Mouse (Mus musculus): Measurements from ENCODE around the gene Gpnmb. TPM values are rescaled to one million over a fixed set of nuclear protein-coding genes. Genes with fewer than 3 reads are reported as not detected.
A peak's percentile ranks its signal among the peaks of the same experiment; 100 is the strongest.

The Gpnmb gene
- total RNA-seq, 2 experiments from 2014 or later: 0.86 to 0.99 TPM

DNA sequence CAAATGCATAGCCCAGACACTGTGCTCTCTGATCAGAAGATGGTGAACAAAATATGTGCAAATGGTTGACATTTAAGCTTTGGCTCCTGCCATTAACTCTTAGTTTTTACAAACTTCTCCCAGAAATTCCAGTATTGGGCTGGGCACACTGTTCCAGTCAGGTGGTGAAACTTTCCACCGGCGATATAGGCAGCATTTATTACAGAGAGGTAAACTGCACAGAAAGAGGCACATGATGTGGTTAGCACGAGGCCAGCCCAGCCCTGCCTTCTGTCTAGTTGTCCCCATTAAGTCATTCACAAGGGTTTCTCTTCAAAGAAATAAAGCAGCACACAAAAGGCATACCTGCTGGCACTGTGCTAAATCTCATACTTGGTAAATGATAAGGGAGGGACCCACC, 7.6 kb upstream of the Gpnmb start:
- DNase-seq (ENCODE audit: low spot score in 2 of 2): no peak

DNA sequence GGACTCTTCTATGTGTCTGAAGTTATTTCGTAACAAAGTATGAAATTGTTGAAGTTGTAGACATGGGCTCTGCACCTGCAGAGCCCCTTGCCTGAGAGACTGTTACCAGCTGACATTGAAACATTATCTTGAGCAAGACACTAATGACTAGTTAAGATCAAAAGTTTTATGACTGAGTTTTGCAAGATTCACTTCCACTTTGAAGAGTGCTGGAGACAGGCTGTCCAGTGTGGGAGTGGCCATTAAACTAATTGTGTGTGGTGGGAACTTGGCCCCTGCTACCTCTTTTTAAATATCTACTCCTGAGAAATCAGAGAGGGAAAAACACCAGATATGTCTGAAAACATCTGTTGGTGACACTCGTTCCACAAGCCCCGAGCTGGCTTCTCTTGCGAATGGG, 5.1 kb upstream of the Gpnmb start:
- DNase-seq (ENCODE audit: low spot score in 2 of 2): no peak

DNA sequence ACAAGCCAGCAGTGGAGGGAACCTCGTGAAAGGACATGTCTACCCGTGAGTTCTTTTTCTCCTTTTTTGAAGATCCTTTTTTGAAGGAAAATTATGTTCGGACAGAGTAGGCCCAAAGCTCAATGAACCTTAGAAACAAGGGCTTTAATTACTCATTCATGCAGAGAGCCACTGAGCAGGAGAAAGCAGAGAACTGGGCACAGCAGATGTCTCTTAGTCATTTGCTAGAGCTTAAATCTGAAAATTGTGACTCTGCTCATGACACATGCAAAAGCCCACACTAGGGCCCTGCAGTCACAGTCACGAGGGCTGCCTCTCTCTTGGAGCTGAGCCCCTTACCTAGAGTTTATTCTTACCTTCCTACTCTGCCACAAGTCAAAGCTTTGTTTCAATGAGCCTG, 3.6 kb upstream of the Gpnmb start:
- DNase-seq (ENCODE audit: low spot score in 2 of 2): no peak

DNA sequence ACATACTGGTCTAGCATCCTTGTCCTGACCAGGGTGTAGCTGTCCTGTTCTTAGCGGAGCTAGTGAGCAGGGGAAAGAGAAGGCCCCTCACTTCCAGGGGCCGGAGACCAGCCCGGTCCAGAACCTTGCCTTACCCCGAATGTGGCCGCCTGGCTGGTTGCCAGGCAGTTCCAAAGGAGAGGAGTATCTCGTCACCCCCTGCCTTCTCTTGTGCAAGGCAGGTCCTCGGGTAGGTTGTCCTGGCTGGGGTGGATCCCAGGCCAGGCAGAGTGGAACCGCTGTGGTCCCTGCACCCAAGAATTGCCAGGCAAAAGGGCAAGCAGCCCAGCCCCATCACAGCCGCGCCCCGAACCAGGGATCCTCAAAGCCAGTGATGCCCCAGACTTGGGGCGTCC, 919 bp downstream of the Gpnmb start:
- DNase-seq (ENCODE audit: low spot score in 2 of 2): no peak

DNA sequence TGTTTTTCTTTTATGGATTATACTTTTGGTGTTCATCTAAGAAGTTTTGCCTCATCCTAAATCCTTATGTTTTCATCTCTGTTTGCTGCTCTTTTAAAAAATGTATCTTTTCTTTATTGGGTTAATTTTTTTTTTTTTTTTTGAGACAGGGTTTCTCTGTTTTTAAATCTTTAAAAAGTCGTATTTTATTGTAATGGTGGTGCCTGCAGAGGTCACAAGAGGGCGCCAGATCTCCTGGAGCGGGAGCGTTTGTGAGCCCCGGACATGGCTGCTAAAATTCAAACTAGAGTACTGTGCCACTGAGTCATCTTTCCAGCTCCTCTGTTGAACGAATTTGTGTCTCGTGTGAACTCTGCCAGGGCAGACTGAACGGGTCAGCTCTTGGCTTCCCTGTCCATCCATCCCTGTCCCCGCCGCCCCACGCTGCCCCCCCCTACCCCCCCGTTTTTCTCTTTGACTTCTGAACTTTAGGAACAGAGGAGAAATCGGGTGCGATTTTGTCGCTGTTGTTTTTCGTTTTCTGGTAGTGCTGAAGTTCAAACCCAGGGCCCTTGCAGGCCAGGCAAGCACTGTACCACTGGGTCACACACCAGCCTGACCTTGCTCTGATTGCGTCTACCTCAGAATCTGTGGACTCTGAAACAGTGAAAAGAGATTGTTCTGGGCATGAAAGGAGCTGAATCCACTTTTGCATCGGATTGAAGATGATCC, 3.3 kb downstream of the Gpnmb start:
- peak; percentile 43 to 57 for DNase-seq (ENCODE audit: low spot score in 2 of 2)

DNA sequence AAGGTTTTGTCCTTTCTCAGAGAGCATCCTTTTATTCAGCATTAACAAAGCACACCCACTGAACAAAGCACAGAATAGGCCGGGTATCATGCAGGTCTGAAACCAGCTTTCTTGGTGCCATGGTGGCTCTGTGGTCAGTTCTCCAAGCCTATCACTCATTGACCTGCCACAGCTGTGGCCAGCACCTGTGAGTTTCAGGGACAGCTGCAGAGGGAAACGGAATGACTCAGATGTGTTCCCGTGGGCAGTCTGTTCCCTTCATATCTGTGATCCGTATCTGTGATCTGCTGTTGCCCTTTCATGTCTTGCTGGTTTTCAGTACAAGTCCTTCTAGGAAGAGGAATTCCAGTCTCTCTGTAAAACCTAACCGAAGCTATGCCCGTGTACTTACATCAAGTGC, 10.2 kb downstream of the Gpnmb start:
- DNase-seq (ENCODE audit: low spot score in 2 of 2): no peak

DNA sequence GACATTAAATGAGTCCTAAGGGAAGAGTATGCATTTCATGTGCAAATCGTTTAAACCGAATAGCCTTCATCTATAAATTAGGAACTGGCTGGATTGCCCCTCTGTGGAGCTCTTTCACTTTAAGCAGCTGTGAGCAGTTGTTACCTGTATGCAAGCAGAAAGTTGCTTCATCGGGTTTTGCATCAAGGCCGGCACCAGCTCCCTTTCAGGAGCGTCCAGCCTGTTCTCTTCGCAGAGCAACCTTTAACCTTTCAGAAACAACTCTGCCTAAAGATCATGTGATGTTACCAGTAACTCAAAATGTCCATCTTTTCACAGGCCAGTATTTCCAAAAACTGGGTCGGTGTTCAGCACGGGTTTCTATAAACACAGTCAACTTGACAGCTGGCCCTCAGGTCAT, 10.6 kb downstream of the Gpnmb start:
- no peak for DNase-seq (ENCODE audit: low spot score in 2 of 2)

DNA sequence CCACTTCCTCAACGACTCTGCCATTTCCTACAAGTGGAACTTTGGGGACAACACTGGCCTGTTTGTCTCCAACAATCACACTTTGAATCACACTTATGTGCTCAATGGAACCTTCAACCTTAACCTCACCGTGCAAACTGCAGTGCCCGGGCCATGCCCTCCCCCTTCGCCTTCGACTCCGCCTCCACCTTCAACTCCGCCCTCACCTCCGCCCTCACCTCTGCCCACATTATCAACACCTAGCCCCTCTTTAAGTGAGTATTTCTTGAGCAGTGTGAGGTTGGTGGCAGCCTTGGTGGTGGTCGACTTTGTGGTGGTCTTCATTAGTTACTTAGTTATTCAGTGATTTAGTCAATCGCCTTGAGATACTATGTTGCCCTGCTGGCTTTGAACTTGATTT, 11.5 kb downstream of the Gpnmb start:
- no peak for DNase-seq (ENCODE audit: low spot score in 2 of 2)

DNA sequence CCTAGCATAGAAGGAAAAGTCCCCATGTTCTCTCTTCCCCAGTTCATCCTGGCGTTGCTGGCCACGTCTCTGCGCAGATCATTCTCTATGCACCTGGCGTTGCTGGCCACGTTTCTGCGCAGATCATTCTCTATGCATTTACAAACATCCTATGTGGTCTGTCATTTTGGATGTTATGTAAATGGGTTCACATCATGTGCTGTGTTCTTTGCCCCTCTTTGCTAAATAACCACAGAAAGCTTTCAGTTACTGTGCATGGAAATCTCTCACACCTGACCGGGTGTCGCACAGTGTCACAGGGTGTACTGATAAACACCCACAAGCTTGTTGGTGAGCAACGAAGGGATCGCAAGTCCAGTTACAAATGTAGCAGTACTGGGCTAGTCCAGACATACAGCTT, 12.0 kb downstream of the Gpnmb start:
- DNase-seq (ENCODE audit: low spot score in 2 of 2): no peak

DNA sequence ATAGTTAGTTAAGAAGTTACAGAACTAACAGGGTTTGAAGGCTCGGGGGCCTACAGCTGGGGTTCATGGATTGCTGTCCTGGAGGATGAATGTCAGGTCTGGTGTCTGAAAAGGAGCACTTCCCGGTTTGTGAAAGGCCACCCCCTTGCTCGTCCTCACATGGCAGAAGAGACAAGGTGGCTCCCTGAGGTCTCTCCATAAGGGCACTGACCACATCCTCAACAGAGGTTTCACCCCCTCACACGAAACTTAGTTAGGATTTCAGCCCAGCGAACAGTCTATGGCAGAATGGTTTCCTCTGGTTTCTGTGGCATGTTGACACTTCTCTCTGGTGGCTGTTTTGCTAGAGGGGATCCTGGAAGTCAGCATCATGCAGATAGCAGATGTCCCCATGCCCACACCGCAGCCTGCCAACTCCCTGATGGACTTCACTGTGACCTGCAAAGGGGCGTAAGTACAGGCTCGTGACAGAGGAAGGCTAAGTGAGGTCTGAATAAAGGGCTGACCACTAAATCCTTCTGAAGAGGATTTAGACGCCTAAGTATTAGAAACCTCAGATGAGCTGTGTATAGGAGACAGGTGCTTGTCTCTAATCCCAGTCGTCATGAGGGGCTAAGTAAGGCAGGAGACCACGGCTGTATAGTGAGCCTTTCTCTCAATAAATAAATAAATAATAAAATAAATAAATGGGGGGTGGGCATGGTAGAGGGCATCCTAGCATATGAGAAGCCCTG, 14.5 kb downstream of the Gpnmb start:
- no peak for DNase-seq (ENCODE audit: low spot score in 2 of 2)

DNA sequence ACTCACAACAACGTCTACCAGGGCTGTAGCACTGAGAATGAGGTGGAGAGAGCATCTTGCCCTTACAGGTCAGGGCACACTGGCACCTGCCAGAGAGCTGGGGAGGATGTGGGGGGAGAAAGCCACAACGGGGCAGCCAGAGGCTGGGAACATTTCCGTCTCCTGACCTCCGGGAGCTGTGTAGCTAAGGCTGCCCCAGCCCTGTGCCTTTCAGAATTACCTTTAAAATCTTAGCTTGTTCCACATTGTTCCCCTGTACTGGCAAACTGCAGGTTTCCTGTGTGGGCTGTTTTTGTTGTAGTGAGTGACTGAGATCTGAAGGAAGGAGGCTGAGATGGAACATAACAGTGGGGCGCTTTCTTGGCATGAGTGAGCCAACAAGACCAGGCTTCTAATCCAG, 15.8 kb downstream of the Gpnmb start:
- no peak for DNase-seq (ENCODE audit: low spot score in 2 of 2)

DNA sequence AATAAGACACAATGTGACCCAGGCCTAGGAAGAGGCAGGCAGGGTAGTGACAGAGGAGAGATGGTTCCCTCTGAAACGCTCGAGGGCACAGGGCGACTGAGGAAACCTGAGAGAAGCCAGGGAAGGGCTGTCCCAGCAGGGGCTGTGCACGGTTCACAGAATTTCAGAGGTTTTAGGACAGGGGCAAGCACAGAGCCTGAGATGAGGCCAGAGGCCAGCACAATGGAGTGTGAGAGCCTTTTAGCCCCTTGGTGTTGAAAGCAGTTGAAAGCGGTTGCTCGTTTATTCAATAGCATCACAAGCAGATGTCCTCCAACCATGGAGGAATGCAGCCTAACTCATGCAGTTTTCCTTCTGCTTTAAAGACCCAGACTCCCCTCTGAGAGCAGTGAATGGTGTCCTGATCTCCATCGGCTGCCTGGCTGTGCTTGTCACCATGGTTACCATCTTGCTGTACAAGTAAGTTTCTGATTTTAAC, 18.9 kb downstream of the Gpnmb start:
- no peak for DNase-seq (ENCODE audit: low spot score in 2 of 2)

DNA sequence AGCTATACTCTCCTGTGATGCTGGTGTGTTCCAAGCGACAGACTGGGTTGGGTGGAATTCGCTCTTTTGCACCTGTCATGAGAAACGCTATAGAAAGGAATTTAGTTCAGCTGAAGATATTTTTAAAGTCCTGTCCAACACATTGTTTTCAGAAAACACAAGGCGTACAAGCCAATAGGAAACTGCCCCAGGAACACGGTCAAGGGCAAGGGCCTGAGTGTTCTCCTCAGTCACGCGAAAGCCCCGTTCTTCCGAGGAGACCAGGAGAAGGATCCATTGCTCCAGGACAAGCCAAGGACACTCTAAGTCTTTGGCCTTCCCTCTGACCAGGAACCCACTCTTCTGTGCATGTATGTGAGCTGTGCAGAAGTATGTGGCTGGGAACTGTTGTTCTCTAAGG, 19.7 kb downstream of the Gpnmb start:
- no peak for DNase-seq (ENCODE audit: low spot score in 2 of 2)

DNA sequence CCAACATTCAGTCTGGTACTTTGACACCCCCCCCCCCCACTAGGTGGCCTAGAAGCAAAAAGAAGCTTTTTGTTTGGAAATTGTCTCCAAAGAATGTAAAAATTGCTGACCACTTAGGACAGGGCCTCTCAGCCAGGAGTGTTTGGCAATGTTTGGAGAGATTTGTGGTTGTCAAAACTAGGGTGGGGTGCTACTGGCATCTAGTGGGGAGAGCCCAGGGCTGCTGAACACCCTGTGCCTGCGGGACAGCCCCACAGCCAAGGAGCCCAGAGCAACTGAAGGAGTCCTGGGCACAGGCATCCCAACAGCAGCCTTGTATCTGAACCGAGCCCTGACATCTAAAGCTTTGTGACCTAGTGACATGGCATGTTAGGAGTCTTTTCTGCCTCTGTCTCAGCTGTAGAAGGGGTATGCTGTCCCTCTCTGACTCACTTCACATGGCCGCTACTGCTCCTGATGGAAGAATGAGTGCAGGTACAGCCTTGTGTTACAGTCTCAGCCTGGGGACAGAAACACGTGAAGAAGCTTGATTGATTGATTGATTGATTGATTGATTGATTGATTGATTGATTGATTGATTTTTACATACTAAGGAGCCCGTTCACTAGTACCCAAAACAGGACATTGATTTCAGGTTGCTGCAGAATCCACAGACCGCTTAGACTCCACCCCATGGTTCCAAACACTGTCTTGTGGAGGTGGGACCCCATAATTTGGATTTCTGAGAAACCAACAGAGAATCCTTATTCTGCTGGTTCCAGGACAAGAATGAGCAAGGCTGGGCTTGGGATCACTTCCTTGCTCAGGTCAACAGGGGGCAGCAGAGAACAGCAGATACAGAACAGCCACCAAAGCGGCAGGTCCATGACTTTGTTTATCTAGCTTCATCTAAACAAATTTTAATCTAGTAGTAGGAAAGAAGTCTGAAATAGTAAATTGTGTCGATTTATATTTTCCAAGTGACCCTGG, 21.0 kb downstream of the Gpnmb start:
- DNase-seq (ENCODE audit: low spot score in 2 of 2): peak; percentile 54 to 85

DNA sequence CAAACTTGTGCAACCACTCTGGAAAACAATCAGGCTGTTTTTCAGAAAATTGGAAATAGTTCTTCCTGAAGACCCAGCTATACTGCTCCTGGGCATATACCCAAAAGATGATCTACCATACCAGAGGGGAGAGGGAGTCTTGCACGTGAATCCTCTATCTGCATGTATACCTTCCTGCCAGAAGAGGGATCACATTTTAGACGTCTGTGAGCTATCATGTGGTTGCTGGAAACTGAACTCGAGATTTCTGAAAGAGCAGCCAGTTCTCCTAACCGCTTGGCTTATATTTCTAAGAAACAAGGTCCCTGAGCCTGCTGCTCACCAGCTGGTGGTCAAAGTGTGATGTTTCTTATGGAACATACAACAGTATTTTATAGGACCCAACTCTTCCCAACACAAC, 32.0 kb downstream of the Gpnmb start:
- DNase-seq (ENCODE audit: low spot score in 2 of 2): no peak

DNA sequence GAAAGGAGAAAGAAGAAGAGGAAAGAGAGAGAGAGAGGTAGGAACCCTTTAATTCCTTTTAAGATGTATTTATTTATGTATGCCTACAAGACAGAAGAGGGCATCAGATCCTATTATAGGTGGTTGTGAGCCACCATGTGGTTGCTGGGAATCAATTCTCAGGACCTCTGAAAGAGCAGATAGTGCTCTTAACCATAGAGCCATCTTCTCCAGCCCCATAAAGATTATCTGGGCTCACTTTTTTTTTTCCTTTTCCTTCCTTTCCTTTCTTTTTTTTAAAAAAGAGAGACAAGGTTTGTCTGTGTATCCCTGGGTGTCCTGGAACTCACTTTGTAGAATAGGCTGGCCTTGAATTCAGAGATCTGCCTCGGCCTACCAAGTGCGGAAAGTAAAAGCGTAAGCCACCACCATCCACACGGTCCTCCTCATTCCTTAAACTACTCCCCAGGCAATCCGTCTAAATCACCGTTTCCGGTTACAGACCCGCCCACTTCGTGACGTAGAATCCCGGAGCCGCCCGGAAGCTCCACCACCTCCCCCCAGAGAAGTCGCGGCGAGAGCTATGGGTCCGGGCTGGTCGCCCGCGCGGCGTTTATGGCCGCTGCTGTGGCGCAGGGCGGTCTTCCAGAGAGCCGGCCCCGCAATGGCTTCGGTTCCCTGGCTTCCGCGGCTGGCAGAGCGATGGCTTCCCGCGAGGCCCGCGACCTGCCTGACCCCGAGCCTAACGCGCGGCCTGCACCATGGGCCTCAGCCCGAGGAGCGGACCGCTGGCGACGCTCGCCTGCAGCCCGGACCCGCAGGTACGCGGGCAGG, 37.2 kb downstream of the Gpnmb start, which contains the start of gene Malsu1:
Malsu1 (plus strand) TSS at position 492 of the 813 bp plus-strand sequence.
- DNase-seq (ENCODE audit: low spot score in 2 of 2): peak; percentile 91 to 97

DNA sequence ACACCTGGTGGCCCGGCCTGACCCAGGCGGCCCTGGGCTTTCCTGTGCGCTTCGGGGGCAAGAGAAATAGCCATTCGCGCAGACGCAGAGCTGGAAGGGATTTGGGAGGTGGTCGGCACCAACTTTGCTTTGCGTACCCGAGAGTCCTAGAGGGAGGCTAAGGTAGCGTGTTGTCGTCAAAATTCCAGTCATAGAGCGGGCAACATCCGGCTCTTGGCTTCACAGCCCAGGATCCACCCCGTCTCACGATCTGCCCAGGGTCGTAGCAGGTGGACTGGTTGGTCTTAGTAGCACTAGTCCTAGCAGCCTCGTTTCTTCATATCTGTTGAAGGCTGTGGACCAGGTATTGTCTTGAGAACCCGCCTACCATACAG, 37.8 kb downstream of the Gpnmb start:
- DNase-seq (ENCODE audit: low spot score in 2 of 2): peak in 1 of 2 experiments; percentile 18

DNA sequence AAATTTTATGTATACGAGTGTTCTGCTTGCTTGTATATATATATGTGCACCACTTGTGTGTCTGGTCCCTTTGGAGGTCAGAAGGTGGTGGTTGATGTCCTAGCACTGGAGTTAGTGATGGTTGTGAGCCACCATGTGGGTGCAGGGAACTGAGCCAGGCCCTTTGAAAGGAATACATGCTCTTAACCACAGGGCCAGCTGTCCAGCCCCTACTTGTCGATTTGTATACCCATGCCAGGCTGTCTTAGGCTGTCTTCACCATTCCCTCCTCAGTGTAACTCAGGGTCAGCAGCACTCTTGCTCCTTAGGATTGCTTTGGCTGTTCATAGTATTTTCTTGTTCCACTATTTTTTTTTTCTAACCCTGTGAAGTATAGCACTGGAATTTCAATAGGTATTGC, 41.5 kb downstream of the Gpnmb start:
- DNase-seq (ENCODE audit: low spot score in 2 of 2): no peak

DNA sequence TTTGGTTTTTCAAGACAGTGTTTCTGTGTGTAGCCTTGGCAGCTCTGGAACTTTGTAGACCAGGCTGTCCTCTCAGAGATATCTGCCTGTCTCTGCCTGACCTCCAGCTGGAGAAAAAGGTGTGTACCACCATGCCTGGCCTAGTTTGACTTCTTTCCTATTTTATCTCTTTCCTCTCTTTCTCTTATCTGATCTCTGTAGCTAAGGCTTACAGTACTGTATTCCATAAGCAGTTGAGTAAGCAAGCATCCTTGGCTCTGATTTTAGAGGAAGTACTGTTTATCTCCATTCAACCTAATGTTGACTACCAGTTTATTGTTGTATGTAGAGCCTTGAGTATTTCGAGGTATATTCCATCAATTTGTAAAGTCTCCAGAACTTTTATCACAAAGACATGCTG, 43.0 kb downstream of the Gpnmb start:
- no peak for DNase-seq (ENCODE audit: low spot score in 2 of 2)

DNA sequence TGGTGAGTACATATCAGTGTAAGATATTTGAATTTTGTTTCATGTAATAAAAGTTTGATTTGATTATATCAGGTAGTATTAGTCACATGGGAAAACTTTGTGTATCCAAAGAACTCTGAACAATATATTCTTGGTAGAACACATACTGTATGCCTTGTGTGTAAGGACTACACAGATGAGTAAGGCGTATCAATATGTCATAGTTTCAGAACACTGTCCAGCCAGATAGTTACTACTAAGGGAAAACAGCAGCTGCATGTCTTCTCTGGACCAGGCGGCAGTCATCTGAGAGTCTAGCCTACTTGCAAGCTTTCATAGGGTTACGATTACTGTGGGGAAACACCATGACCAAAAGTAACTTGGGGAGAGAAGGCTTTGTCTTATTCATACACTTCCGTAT, 46.7 kb downstream of the Gpnmb start:
- DNase-seq (ENCODE audit: low spot score in 2 of 2): no peak

DNA sequence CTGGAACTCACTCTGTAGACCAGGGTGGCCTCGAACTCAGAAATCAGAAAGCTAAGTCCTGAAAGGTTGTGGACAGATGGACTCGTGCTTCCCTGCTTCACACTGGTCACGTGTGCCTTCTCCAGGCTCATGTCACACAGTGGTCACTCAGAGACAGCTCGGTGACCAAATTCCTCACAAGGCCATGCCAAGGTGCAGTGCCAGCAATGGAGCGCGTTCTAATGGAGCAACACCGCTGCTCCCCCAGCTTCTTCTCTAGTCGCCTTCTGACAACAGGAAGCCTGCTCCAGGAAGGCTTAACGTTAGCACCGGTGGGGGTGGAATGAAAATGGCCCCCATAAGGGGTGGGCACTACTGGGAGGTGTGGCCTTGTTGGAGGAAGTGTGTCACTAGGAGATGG, 58.6 kb downstream of the Gpnmb start:
- no peak for DNase-seq (ENCODE audit: low spot score in 2 of 2)

Data from layer of hippocampus, postnatal 14 days (tissue).